In the genomic region with DNA sequence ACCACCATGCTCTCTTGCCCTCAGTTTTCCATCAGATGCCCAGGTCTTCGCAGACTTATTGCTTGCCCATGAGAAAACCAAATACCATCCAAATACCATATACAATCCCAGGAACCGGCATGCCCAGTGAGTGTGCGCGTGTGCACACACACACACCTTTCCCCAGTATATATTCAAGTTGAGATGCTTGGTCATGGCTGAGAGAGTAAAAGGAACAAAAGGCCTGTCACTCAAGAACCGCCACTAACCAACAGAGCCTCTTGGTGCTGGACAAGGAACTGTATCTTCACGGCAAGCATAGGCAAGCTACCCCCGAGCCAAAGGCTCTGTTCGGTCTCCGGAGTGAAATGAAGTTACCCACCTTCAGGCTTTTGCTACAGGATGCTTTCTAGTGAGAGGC, we compare ENCODE assay signal across 9 mouse cellular contexts. TPM values are rescaled to one million over a fixed set of nuclear protein-coding genes. Genes with fewer than 3 reads are reported as not detected.
A peak's percentile ranks its signal among the peaks of the same experiment; 100 is the strongest.
DNase-seq lines count a peak whose midpoint lies in the region; ATAC-seq and TF ChIP-seq lines count a peak whose summit lies in the region.
"Had no signal": no experiment of that assay in that cellular context is flagged by ENCODE, and none has a peak within 500 bp of the region (broad histone marks: within the 10 kb centered on the region; RNA-seq: fewer than 3 reads in every experiment).

No protein-coding gene starts in this region.

- no peaks in the 10 kb centered on the region for H3K27me3 ChIP-seq in hindbrain, embryonic 15.5 days
- H3K27me3 ChIP-seq in midbrain, postnatal 0 days (ENCODE audit: insufficient read depth, low read length) = no peaks in the 10 kb centered on the region

- H3K9ac ChIP-seq in hindbrain, embryonic 15.5 days = 0 out of 2 replicates have a peak overlapping the region, but pooled peaks have one; percentile 60
- H3K9ac ChIP-seq in midbrain, postnatal 0 days (replicated peaks; ENCODE audit: low read length, poor library complexity, severe bottlenecking) = peak overlapping the region; percentile 92; the same call in 1 of the 2 replicates

- 75% methylated on average over 9 of the region's 9 CpGs for WGBS in hindbrain, embryonic 15.5 days
- 60% methylated on average over 9 of the region's 9 CpGs for WGBS in midbrain, postnatal 0 days

- peaks cover 9% of the 10 kb centered on the region for H3K4me1 ChIP-seq in cortical plate, adult 2 months (ENCODE audit: control insufficient read depth, insufficient read depth, low read length)
- peaks cover 41% of the 10 kb centered on the region for H3K4me1 ChIP-seq in hindbrain, embryonic 15.5 days (replicated peaks)
- peaks cover 17% of the 10 kb centered on the region for H3K4me1 ChIP-seq in midbrain, postnatal 0 days (ENCODE audit: insufficient read depth, low read length)

- peak overlapping the region; percentile 44; the same call in 1 of the 2 replicates for H3K27ac ChIP-seq in layer of hippocampus, adult 2 months
- H3K27ac ChIP-seq in cortical plate, adult 2 months (ENCODE audit: insufficient read depth, low read length) = no peak overlapping the region
- no peak overlapping the region for H3K27ac ChIP-seq in hindbrain, embryonic 15.5 days (replicated peaks)
- no peak overlapping the region for H3K27ac ChIP-seq in midbrain, postnatal 0 days (ENCODE audit: low read depth, low read length)

- no peak for TF ChIP-seq CTCF in layer of hippocampus, adult 2 months (conservative IDR thresholded peaks at IDR 0.05)
- no peak for TF ChIP-seq CTCF in cortical plate, adult 2 months (IDR thresholded peaks at IDR 0.05; ENCODE audit: extremely low read depth, insufficient read depth, low read length)
- TF ChIP-seq CTCF in midbrain, postnatal 0 days (IDR thresholded peaks at IDR 0.05) = no peak

- H3K4me2 ChIP-seq in hindbrain, embryonic 15.5 days = peak overlapping the region; percentile 77
- H3K4me2 ChIP-seq in midbrain, postnatal 0 days (ENCODE audit: low read depth, low read length, poor library complexity, severe bottlenecking) = peak overlapping the region; percentile 77

- H3K4me3 ChIP-seq in layer of hippocampus, adult 2 months = peak overlapping the region; percentile 72
- peak overlapping the region; percentile 98 for H3K4me3 ChIP-seq in cortical plate, adult 2 months (ENCODE audit: insufficient read depth, low read length)
- peak overlapping the region; percentile 69 for H3K4me3 ChIP-seq in hindbrain, embryonic 15.5 days
- H3K4me3 ChIP-seq in midbrain, postnatal 0 days (ENCODE audit: low read depth, low read length) = peak overlapping the region; percentile 71; the same call in 1 of the 2 replicates

- no peak for ATAC-seq in hindbrain, embryonic 15.5 days (ENCODE audit: low FRiP score, low read depth)
- no peak for ATAC-seq in midbrain, postnatal 0 days (ENCODE audit: low FRiP score)

- no peaks in the 10 kb centered on the region for H3K9me3 ChIP-seq in hindbrain, embryonic 15.5 days
- H3K9me3 ChIP-seq in midbrain, postnatal 0 days (ENCODE audit: low read length) = no peaks in the 10 kb centered on the region

- DNase-seq in layer of hippocampus, adult 2 months (ENCODE audit: low spot score in 2 of 2) = no peak
- DNase-seq in layer of hippocampus, postnatal 10 days (ENCODE audit: low spot score in 2 of 2) = no peak
- DNase-seq in midbrain, postnatal 0 days (ENCODE audit: low spot score) = no peak
- no peak for DNase-seq in right cerebral cortex, adult 2 months (ENCODE audit: low spot score in 2 of 2)
- no peak for DNase-seq in gastrocnemius, postnatal 25 days
- no peak for DNase-seq in kidney, postnatal 4 days
- DNase-seq: cerebellum, postnatal 36 days had no signal

- peaks cover 18% of the 10 kb centered on the region for H3K36me3 ChIP-seq in hindbrain, embryonic 15.5 days
- peaks cover 6% of the 10 kb centered on the region; the same call in 1 of the 2 replicates for H3K36me3 ChIP-seq in midbrain, postnatal 0 days (ENCODE audit: insufficient read depth, low read length)

- no peak for TF ChIP-seq POLR2A in cortical plate, adult 2 months (IDR thresholded peaks at IDR 0.05; ENCODE audit: extremely low read depth, insufficient read depth, low read length)

RNA-seq across cellular contexts. Expression of a gene that starts 1.9 kb away (rescaled TPM):
- 100 to 1,000 TPM; 106 to 109 TPM for total RNA-seq in layer of hippocampus, adult 2 months (2021)
- 100 to 1,000 TPM; 121 to 138 TPM for total RNA-seq in layer of hippocampus, postnatal 10 days (2021)
- 64.7 and 67.2 TPM in 2 replicates for polyA plus RNA-seq in cortical plate, adult 2 months (2012; rRNA removed)
- 4.0 and 4.2 TPM in 2 replicates for polyA plus RNA-seq in hindbrain, embryonic 15.5 days (2015; fragmentation: Nextera tagmentation; extraction: Ambion mirVana)
- 149 and 166 TPM in 2 replicates for total RNA-seq in midbrain, postnatal 0 days (2014; rRNA removed)
- 4.1 and 5.2 TPM in 2 replicates for polyA plus RNA-seq in midbrain, postnatal 0 days (2015; fragmentation: Nextera tagmentation; extraction: Ambion mirVana)
- total RNA-seq in gastrocnemius, postnatal 25 days (2021) = 10 to 100 TPM; 38.9 to 45.0 TPM

RNA-seq across cellular contexts. Expression of a gene that starts 23.8 kb away (rescaled TPM):
- total RNA-seq in layer of hippocampus, adult 2 months (2021) = 10 to 100 TPM; 20.1 to 20.6 TPM
- total RNA-seq in layer of hippocampus, postnatal 10 days (2021) = 10 to 100 TPM; 19.5 to 20.6 TPM
- 16.4 TPM in 2 replicates for polyA plus RNA-seq in cortical plate, adult 2 months (2012; rRNA removed)
- 14.9 and 16.2 TPM in 2 replicates for polyA plus RNA-seq in hindbrain, embryonic 15.5 days (2015; fragmentation: Nextera tagmentation; extraction: Ambion mirVana)
- 11.8 and 16.0 TPM in 2 replicates for total RNA-seq in midbrain, postnatal 0 days (2014; rRNA removed)
- 12.0 TPM in 2 replicates for polyA plus RNA-seq in midbrain, postnatal 0 days (2015; fragmentation: Nextera tagmentation; extraction: Ambion mirVana)
- 1 to 10 TPM; 4.9 to 6.4 TPM for total RNA-seq in gastrocnemius, postnatal 25 days (2021)

RNA-seq across cellular contexts. Expression of a gene that starts 33.1 kb away (rescaled TPM):
- total RNA-seq in layer of hippocampus, adult 2 months (2021) = 1 to 10 TPM; 1.3 to 2.4 TPM
- under 1 TPM; 0.58 to 0.85 TPM for total RNA-seq in layer of hippocampus, postnatal 10 days (2021)
- 0.76 and 1.6 TPM in 2 replicates for polyA plus RNA-seq in cortical plate, adult 2 months (2012; rRNA removed)
- polyA plus RNA-seq in hindbrain, embryonic 15.5 days (2015; fragmentation: Nextera tagmentation; extraction: Ambion mirVana) = 0.26 and 0.28 TPM in 2 replicates
- total RNA-seq in midbrain, postnatal 0 days (2014; rRNA removed) = not detected in 2 replicates
- polyA plus RNA-seq in midbrain, postnatal 0 days (2015; fragmentation: Nextera tagmentation; extraction: Ambion mirVana) = 0.29 TPM in 1 of 2 replicates, not detected in the other
- total RNA-seq in gastrocnemius, postnatal 25 days (2021) = not detected

RNA-seq across cellular contexts. Expression of a gene that starts 39.4 kb away (rescaled TPM):
- 100 to 1,000 TPM; 128 to 133 TPM for total RNA-seq in layer of hippocampus, adult 2 months (2021)
- total RNA-seq in layer of hippocampus, postnatal 10 days (2021) = 100 to 1,000 TPM; 146 to 170 TPM
- 249 and 256 TPM in 2 replicates for polyA plus RNA-seq in cortical plate, adult 2 months (2012; rRNA removed)
- polyA plus RNA-seq in hindbrain, embryonic 15.5 days (2015; fragmentation: Nextera tagmentation; extraction: Ambion mirVana) = 416 and 449 TPM in 2 replicates
- total RNA-seq in midbrain, postnatal 0 days (2014; rRNA removed) = 386 and 449 TPM in 2 replicates
- 473 and 491 TPM in 2 replicates for polyA plus RNA-seq in midbrain, postnatal 0 days (2015; fragmentation: Nextera tagmentation; extraction: Ambion mirVana)
- total RNA-seq in gastrocnemius, postnatal 25 days (2021) = 100 to 1,000 TPM; 128 TPM

RNA-seq across cellular contexts. Expression of a gene that starts 39.6 kb away (rescaled TPM):
- total RNA-seq in layer of hippocampus, adult 2 months (2021) = 100 to 1,000 TPM; 361 to 374 TPM
- total RNA-seq in layer of hippocampus, postnatal 10 days (2021) = 100 to 1,000 TPM; 458 to 501 TPM
- polyA plus RNA-seq in cortical plate, adult 2 months (2012; rRNA removed) = 287 and 301 TPM in 2 replicates
- polyA plus RNA-seq in hindbrain, embryonic 15.5 days (2015; fragmentation: Nextera tagmentation; extraction: Ambion mirVana) = 296 and 312 TPM in 2 replicates
- 177 and 224 TPM in 2 replicates for total RNA-seq in midbrain, postnatal 0 days (2014; rRNA removed)
- polyA plus RNA-seq in midbrain, postnatal 0 days (2015; fragmentation: Nextera tagmentation; extraction: Ambion mirVana) = 308 and 329 TPM in 2 replicates
- total RNA-seq in gastrocnemius, postnatal 25 days (2021) = 100 to 1,000 TPM; 379 to 436 TPM
